Mouse (Mus musculus): ENCODE data around the gene Ftsj3.
A peak's percentile ranks its signal among the peaks of the same experiment; 100 is the strongest.

- no peak for TF ChIP-seq POLR2A (IDR thresholded peaks at IDR 0.05; ENCODE audit: low read depth, low read length)
- TF ChIP-seq CTCF (IDR thresholded peaks at IDR 0.05; ENCODE audit: extremely low read depth, insufficient read depth, insufficient read length, insufficient replicate concordance) = peak; percentile 83; the same call in 1 of the 2 replicates
Measured at GRCm38 (mm10) chr11:106302634-106303033, 46.8 kb upstream of the Ftsj3 start.
